Mouse (Mus musculus) embryonic facial prominence, embryonic 12.5 days (tissue): ENCODE measurements around the gene Pik3r2. TPM values are rescaled to one million over a fixed set of nuclear protein-coding genes. Genes with fewer than 3 reads are reported as not detected.
A peak's percentile ranks its signal among the peaks of the same experiment; 100 is the strongest.

Experiments
- ATAC-seq: fragments of 200-750 bp; cut with Nextera tagmentation; 2 replicates; pipeline ENCODE4 v1.8.0; 2017; ENCODE audit not compliant: insufficient number of reproducible peaks, insufficient read depth, low FRiP score, low TSS enrichment
- H3K27ac ChIP-seq: fragments of 300-500 bp; sonication (generic); 2 replicates; pipeline ENCODE4 v1.5.1; 2016; ENCODE audit warnings: mild to moderate bottlenecking
- H3K27me3 ChIP-seq: fragments of 300-500 bp; sonication (generic); 2 replicates; pipeline ENCODE4 v1.6.1; 2016; ENCODE audit warnings: mild to moderate bottlenecking, moderate library complexity
- H3K36me3 ChIP-seq: fragments of 300-500 bp; sonication (generic); 2 replicates; pipeline ENCODE4 v1.6.1; 2016; ENCODE audit warnings: mild to moderate bottlenecking
- H3K4me1 ChIP-seq: fragments of 300-500 bp; sonication (generic); 2 replicates; pipeline ENCODE4 v1.6.1; 2016
- H3K4me2 ChIP-seq: fragments of 300-500 bp; sonication (generic); replicated peaks from 2 replicates; pipeline ENCODE4 v1.6.1; 2016; ENCODE audit warnings: mild to moderate bottlenecking, moderate library complexity
- H3K4me3 ChIP-seq: fragments of 300-500 bp; sonication (generic); 2 replicates; pipeline ENCODE4 v1.5.1; 2016; ENCODE audit warnings: mild to moderate bottlenecking
- H3K9ac ChIP-seq: fragments of 300-500 bp; sonication (generic); 2 replicates; pipeline ENCODE4 v1.6.1; 2016; ENCODE audit warnings: mild to moderate bottlenecking, moderate library complexity
- H3K9me3 ChIP-seq: fragments of 300-500 bp; sonication (generic); 2 replicates; pipeline ENCODE4 v1.6.1; 2016; ENCODE audit warnings: mild to moderate bottlenecking, moderate library complexity
- WGBS: fragments of 180-500 bp; shearing (Covaris S2); methylation state at CpG from one replicate; pipeline ENCODE4 v1.1.7; 2016; 5-methylcytosine and 5-hydroxymethylcytosine counted together
- microRNA-seq: library from miRNA; unstranded; fragments of <30 nt; microRNA quantifications from one replicate; pipeline ENCODE4, GENCODE M21; 2017
- polyA plus RNA-seq: library from polyadenylated mRNA; unstranded; fragments of >200 nt; fragmentation: Nextera tagmentation; extraction: Ambion mirVana; gene quantifications from 2 replicates; pipeline ENCODE4 v1.2.1, GENCODE M21; 2016

Gene Pik3r2
- polyA plus RNA-seq, 1 experiment from 2014 or later = 78.0 TPM

DNA sequence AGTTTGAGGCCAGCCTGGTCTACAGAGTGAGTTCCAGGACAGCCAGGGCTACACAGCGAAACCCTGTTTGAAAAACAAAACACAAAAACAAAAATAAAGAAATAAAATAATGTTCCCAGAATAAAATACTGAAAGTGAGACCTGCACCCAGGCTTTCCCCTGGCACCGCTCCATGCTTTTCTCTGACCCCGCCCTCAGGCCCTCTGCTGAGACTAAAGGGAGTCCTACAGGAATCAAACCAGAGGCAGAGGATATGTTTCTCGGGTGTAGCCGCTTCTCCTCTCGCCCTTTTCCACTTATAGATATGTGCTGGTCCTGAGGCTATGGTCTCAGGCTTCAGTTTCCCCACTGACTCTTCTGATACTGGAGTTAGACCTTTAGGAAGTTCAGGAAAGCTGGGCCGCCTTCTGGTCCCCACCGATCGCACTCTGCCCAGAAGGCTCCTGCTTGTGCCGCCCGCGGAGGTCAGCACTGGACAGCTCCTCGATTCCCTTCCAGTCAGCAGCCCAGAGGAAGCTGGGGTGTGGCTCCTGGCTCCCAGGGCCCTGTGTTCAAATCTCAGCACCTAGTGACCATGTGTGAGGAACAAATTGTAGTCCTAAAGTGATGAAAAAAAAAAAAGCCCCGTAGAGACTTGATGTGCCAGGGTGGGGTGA is 50.6 kb downstream of the Pik3r2 start:
- Histone ChIP-seq H3K4me3 (no peak overlapping the region), H3K36me3 (no peaks in the 10 kb centered on the region), H3K9me3 (no peaks in the 10 kb centered on the region), H3K9ac (no peak overlapping the region), H3K27me3 (peaks cover 39% of the 10 kb centered on the region), H3K4me2 (no peak overlapping the region), H3K27ac (no peak overlapping the region), H3K4me1 (0 out of 2 replicates have a peak, but pooled peaks cover 6% of the 10 kb centered on the region)
- 25% methylated on average over 14 of the region's 14 CpGs for WGBS
- ATAC-seq = no peak

DNA sequence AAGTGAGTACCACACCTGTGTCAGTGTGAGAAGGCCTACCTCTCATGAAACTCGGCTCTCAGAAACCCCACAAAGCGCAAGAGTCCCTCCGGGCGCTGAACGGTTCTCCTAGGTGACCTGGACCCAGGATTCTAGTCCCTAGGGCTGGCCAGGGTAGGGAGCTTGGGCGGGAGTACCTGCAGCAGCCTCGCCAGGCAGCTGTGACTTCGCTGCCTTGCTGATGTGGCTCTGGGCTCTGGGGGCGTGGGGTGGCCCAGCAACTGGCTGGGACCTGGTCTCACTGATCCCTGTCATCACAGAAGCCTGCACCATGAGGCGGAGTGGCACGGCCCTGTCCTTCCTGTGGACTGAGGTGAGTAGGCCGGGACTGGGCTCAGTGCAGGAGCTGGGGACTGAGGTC is 52.3 kb downstream of the Pik3r2 start:
- no peaks in the 10 kb centered on the region for H3K36me3 ChIP-seq
- no peak overlapping the region for H3K4me2 ChIP-seq
- H3K27me3 ChIP-seq = peaks cover 23% of the 10 kb centered on the region
- WGBS = 76% methylated on average over 12 of the region's 12 CpGs
- no peaks in the 10 kb centered on the region for H3K9me3 ChIP-seq
- no peak overlapping the region for H3K9ac ChIP-seq
- H3K4me3 ChIP-seq = no peak overlapping the region
- H3K27ac ChIP-seq = no peak overlapping the region
- ATAC-seq = no peak
- no peaks in the 10 kb centered on the region for H3K4me1 ChIP-seq

DNA sequence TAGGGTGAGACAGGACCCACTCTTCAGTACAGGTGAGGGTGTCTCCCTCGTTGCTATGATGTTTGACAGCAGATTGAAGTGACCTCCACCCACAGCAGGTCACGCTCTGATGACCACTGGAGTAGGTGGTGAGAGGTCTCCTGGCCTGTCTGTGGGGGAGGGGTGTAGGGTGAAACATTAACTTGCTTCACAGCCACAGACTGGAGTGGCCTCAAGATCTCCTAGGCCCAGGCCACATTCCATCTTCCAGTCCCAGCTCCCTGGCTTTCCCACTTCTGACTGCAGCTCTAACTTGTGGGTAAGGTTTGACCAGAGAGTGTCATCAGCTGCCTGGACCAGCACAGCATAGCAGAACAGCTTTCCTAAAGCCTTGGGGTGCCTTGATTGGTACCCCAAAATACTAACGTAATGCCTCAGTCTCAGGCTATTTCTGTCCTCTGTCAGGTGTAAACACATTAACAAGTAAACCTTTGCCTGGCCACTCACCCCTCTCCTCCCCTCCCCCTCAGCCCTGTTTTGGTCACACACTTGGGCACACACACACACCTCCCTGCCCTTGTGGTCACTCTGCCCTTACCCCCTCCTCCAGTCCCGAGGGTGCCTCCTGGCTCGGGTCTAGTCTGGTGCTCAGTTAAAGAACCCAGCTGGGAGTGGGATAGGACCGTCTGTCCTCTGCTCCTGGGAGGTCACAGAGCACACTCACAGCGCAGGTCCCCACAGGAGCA is 52.9 kb downstream of the Pik3r2 start, which contains the start of gene Pde4c:
TSS of gene Pde4c (plus strand) at position 235 of the 725 bp plus-strand sequence.
- WGBS = 57% methylated on average over 7 of the region's 7 CpGs
- H3K27ac ChIP-seq = no peak within 1 kb of the TSS
- no peak within 1 kb of the TSS for H3K4me3 ChIP-seq
- H3K9ac ChIP-seq = no peak within 1 kb of the TSS
- H3K9me3 ChIP-seq = no peaks in the 10 kb centered on the region
- no peak within 1 kb of the TSS for H3K4me2 ChIP-seq
- no peaks in the 10 kb centered on the region for H3K36me3 ChIP-seq
- H3K4me1 ChIP-seq = no peaks in the 10 kb centered on the region
- H3K27me3 ChIP-seq = peaks cover 18% of the 10 kb centered on the region
- no peak for ATAC-seq

DNA sequence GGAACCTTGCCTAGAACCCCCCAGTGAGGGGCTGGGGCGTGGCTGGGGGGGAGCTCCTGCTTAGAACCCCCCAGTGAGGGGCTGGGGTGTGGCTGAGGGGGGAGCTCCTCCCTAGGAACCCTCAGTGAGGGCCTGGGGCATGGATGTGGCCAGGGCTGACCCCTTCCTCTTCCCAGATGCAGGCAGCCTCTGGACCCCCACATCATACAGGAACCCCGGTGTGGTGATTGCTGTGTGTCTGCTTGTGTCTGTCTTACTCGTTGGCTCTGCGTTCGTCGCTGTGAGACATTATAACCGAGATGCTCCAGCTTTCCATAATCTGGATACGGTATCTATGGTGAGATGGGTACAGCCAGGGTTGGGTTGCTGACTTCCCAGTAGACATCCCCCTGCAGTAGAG is 54.9 kb downstream of the Pik3r2 start:
- Histone ChIP-seq H3K4me3 (no peak overlapping the region), H3K9me3 (no peaks in the 10 kb centered on the region), H3K27ac (no peak overlapping the region), H3K9ac (no peak overlapping the region), H3K4me1 (no peaks in the 10 kb centered on the region), H3K4me2 (no peak overlapping the region), H3K27me3 (peaks cover 4% of the 10 kb centered on the region; the same call in 1 of the 2 replicates), H3K36me3 (no peaks in the 10 kb centered on the region)
- WGBS = 86% methylated on average over 8 of the region's 8 CpGs
- ATAC-seq = no peak

DNA sequence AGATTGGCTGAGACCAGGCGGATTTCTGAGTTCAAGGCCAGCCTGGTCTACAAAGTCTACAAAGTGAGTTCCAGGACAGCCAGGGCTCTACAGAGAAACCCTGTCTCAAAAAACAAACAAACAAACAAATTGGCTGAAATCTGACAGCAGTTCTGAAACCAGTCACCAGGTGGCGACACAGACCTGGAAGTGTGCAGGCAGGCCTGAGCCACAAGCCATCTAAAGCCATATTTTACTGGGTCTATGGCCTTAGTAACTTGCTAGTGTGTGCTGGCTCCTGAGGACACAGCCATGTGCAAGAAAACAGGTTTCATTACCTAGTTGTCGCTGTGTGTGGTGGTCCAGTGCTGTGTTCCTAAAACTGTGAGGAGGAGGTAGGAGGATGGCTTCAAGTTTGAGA is 55.8 kb downstream of the Pik3r2 start:
- Histone ChIP-seq H3K9me3 (no peaks in the 10 kb centered on the region), H3K36me3 (no peaks in the 10 kb centered on the region), H3K9ac (no peak overlapping the region), H3K4me2 (no peak overlapping the region), H3K27ac (no peak overlapping the region), H3K27me3 (peaks cover 3% of the 10 kb centered on the region; the same call in 1 of the 2 replicates), H3K4me3 (no peak overlapping the region), H3K4me1 (no peaks in the 10 kb centered on the region)
- 3% methylated on average over 3 of the region's 3 CpGs for WGBS
- ATAC-seq = 0 out of 2 replicates have a peak, but pooled peaks have one; percentile 8

DNA sequence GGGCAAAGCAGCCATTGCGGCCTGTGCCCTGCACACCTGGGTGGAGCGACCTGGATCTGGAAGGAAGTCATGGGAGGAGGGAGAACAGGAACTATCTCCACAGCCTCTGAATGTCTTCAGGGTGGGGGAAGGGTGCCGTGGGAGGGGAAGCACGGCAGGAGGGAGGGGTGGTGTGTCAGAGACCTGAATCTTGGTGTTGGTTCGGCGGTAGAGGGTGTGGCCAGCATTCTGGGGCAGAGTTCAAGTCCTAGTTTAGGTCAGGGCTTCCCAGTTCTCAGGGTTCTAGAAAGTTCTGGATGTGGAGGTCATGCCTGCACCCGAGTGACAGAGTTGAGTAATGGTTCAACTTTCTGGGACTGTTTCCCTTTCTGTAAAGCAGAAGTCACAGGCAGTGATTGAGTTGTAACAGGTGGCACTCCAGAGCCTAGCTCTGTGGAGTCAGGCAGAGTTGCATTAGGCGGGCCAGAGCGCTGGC is 56.7 kb downstream of the Pik3r2 start:
- no peak overlapping the region for H3K9ac ChIP-seq
- no peaks in the 10 kb centered on the region for H3K36me3 ChIP-seq
- no peak overlapping the region for H3K4me2 ChIP-seq
- no peak overlapping the region for H3K27ac ChIP-seq
- ATAC-seq = no peak
- peaks cover 3% of the 10 kb centered on the region; the same call in 1 of the 2 replicates for H3K27me3 ChIP-seq
- no peaks in the 10 kb centered on the region for H3K9me3 ChIP-seq
- H3K4me3 ChIP-seq = no peak overlapping the region
- WGBS = 64% methylated on average over 9 of the region's 9 CpGs
- H3K4me1 ChIP-seq = no peaks in the 10 kb centered on the region

DNA sequence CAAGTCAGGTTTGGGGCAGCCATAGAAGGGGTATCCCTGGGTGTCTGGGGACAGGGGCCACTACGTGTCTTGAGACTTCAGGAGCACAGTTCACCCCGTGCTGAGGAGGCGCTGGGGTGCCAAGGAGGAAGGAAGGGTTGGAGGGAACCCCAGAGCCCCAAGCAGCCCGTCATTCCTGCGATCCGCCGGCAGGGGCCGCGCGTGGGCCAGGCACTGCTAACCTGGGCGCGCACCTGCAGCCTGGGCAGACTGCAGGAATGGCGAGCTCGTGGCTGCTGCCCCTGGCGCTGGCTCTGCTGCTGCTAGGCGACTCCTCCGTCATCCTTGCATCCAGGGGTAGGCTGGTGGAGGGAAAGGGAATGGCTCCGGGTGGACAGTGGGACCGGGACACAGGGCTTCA is 58.2 kb downstream of the Pik3r2 start, which contains the start of gene Gm3336:
TSS of gene Gm3336 (plus strand) at position 247 of the 400 bp plus-strand sequence.
- Histone ChIP-seq H3K9me3 (no peaks in the 10 kb centered on the region), H3K9ac (no peak within 1 kb of the TSS), H3K4me2 (no peak within 1 kb of the TSS), H3K4me3 (no peak within 1 kb of the TSS), H3K36me3 (no peaks in the 10 kb centered on the region), H3K4me1 (no peaks in the 10 kb centered on the region), H3K27me3 (peaks cover 3% of the 10 kb centered on the region; the same call in 1 of the 2 replicates), H3K27ac (no peak within 1 kb of the TSS)
- WGBS = 2% methylated on average over 19 of the region's 19 CpGs
- no peak for ATAC-seq

Small RNA genes lying within 50 kb of the gene (microRNA-seq; reads per million reads assigned to microRNA genes)
- gene Mir7240 = not detected

Other genes starting within 250 kb of the Pik3r2 start
- 306 and 327 TPM in 2 replicates for gene Fkbp8, start 249.0 kb downstream of the Pik3r2 start, polyA plus RNA-seq
- 53.0 and 54.7 TPM in 2 replicates for gene Kxd1, start 248.8 kb downstream of the Pik3r2 start, polyA plus RNA-seq
- 19.1 TPM in 2 replicates for gene Ell, start 237.3 kb downstream of the Pik3r2 start, polyA plus RNA-seq
- gene Isyna1, start 182.3 kb downstream of the Pik3r2 start, polyA plus RNA-seq = 185 and 195 TPM in 2 replicates
- 134 and 142 TPM in 2 replicates for gene Ssbp4, start 167.8 kb downstream of the Pik3r2 start, polyA plus RNA-seq
- gene Lrrc25, start 160.6 kb downstream of the Pik3r2 start, polyA plus RNA-seq = 1.1 and 1.2 TPM in 2 replicates
- gene Gdf15, start 144.3 kb downstream of the Pik3r2 start, polyA plus RNA-seq = not detected in 2 replicates
- gene Pgpep1, start 116.3 kb downstream of the Pik3r2 start, polyA plus RNA-seq = 59.5 and 70.4 TPM in 2 replicates
- 303 and 326 TPM in 2 replicates for gene Lsm4, start 103.5 kb downstream of the Pik3r2 start, polyA plus RNA-seq
- gene Jund, start 77.8 kb downstream of the Pik3r2 start, polyA plus RNA-seq = 142 and 150 TPM in 2 replicates
- not detected in 2 replicates for gene Iqcn, start 73.3 kb downstream of the Pik3r2 start, polyA plus RNA-seq
- gene Gm3336, start 58.2 kb downstream of the Pik3r2 start, polyA plus RNA-seq = not detected in 2 replicates
- 0.17 and 0.29 TPM in 2 replicates for gene Pde4c, start 53.0 kb downstream of the Pik3r2 start, polyA plus RNA-seq
- 27.0 and 27.6 TPM in 2 replicates for gene Rab3a, start 22.0 kb downstream of the Pik3r2 start, polyA plus RNA-seq
- 32.7 and 35.7 TPM in 2 replicates for gene Mpv17l2, start 15.8 kb downstream of the Pik3r2 start, polyA plus RNA-seq
- gene Mast3, start 28.3 kb upstream of the Pik3r2 start, polyA plus RNA-seq = 13.7 and 13.9 TPM in 2 replicates
- 0.13 TPM in 1 of 2 replicates, not detected in the other for gene Il12rb1, start 31.7 kb upstream of the Pik3r2 start, polyA plus RNA-seq
- gene Arrdc2, start 63.0 kb upstream of the Pik3r2 start, polyA plus RNA-seq = 6.9 and 7.5 TPM in 2 replicates
- 6.7 and 7.0 TPM in 2 replicates for gene Kcnn1, start 86.5 kb upstream of the Pik3r2 start, polyA plus RNA-seq
- 123 and 126 TPM in 2 replicates for gene Ccdc124, start 97.2 kb upstream of the Pik3r2 start, polyA plus RNA-seq
- gene Slc5a5, start 116.0 kb upstream of the Pik3r2 start, polyA plus RNA-seq = 0.19 and 0.20 TPM in 2 replicates
- 3,568 and 3,610 TPM in 2 replicates for gene Rpl18a, start 120.7 kb upstream of the Pik3r2 start, polyA plus RNA-seq
- gene Map1s, start 129.2 kb upstream of the Pik3r2 start, polyA plus RNA-seq = 63.1 and 64.6 TPM in 2 replicates